Mouse (Mus musculus) fat pad, adult 2 months (tissue): ENCODE measurements around the gene Snd1.

Experiments used
- DNase-seq: peaks from one replicate; pipeline ENCODE4 v3.0.0-alpha.2; 2011; ENCODE audit warnings: low read depth, low spot score; ENCODE audit errors: extremely low read depth

The Snd1 gene

DNA sequence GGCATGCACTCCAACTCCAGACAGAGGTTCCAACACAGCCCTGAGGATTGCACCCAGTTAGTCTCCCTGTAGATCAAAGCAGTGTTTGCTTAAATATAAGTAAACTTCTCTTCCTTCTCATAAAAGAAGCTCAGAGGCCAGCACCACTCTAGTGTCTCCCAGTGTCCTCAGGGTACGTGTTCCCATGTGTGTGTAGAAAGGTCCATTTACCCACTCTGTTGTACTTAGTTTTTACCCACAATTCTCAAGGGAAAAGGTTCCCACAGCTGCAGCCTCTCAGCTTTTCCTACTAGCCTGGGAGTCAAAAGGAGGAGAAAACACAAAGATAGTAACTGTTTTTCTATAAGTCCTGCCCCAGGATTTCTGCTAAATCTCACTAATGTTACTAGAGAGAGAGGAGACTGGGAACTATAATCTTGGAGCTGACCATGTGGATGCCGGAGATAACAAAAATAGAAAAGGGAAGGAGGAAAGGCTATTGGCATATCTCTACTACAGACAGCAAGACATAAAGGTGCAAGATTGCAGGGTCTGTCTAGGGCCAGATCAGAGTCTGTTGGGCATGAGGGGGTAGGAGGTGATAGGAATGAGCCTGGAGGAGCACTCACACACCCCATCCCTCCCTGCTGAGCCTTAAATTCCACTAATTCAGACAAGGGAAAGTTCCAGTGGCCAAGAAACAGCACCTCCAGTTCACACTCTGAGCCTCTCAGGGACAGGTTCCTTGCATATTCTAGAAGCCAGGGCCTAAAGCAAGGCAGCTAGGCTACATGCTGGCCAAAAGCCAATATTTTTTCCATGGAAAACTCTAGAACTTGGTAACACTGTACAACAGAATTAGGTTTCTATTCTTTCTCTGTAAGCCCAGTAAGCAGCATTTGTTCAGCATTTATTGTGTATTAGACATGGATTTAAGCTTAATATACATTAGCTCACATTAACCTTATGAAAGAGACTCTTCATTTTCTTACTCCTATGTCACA, 382.6 kb downstream of the Snd1 start:
- DNase-seq = no peak

DNA sequence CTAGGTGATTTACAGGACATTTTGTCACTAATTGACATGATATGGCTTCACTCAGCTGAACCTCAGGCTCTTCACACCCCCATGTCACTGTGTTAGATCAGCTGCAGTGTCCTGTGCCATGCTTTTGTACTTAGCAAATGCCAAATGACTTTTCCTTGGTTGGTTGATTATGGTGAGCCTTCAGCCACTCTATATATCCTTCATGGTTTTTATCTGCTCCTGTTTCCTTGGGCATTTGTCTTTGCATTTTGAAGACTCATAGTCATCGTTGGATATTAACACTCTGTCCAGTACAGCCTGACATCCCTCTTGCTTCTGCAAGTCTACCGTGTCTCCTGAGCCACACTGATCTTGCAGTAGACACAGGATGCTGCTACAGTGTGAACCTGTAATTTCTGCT, 384.2 kb downstream of the Snd1 start:
- DNase-seq = no peak

DNA sequence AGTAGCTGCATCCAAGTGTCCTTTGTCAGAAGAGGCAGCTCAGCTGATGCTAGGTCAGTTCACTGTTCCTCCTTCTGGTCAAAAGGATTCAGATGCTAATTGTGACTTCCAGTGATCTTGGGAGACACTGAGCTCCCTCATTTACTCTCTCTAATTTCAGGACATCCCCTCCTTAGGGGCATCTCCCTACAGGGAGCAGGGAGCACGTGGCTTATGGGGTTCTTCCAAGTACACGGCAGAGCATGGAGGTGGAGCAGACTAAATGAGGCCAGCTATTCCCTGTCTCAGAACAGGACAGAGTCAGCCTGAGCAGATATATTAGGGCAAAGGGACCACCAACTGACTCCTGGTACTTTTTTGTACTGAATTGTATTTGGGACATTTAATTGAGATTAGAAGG, 385.5 kb downstream of the Snd1 start:
- DNase-seq = no peak

GRCm38 (mm10) chr6:28860922-28861321, 386.0 kb downstream of the Snd1 start:
- no peak for DNase-seq

DNA sequence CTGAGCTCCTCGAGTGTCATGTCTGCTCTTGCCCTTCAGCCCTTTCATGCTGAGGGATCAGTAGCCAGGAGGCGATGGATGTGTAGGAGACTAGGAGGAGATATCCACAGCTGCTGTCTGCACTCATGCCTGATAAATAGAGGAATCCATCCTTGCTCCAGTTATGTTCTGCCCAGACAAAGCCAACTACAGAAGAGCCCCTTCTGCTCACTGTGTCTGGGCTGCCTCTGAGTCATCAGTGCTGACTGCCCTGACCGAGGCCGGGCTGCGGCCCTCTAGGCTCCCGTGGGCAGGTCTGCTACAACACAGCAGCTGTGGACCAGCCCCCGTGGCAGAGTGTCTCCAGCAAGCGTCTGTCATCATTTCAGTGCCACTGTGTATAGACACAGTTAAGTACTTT, 387.4 kb downstream of the Snd1 start:
- DNase-seq = no peak

- DNase-seq = no peak
Measured at GRCm38 (mm10) chr6:28864684-28865083, 389.7 kb downstream of the Snd1 start.

GRCm38 (mm10) chr6:28865112-28865511, 390.2 kb downstream of the Snd1 start:
- DNase-seq = no peak

- no peak for DNase-seq
Measured at GRCm38 (mm10) chr6:28866206-28866605, 391.3 kb downstream of the Snd1 start.

DNA sequence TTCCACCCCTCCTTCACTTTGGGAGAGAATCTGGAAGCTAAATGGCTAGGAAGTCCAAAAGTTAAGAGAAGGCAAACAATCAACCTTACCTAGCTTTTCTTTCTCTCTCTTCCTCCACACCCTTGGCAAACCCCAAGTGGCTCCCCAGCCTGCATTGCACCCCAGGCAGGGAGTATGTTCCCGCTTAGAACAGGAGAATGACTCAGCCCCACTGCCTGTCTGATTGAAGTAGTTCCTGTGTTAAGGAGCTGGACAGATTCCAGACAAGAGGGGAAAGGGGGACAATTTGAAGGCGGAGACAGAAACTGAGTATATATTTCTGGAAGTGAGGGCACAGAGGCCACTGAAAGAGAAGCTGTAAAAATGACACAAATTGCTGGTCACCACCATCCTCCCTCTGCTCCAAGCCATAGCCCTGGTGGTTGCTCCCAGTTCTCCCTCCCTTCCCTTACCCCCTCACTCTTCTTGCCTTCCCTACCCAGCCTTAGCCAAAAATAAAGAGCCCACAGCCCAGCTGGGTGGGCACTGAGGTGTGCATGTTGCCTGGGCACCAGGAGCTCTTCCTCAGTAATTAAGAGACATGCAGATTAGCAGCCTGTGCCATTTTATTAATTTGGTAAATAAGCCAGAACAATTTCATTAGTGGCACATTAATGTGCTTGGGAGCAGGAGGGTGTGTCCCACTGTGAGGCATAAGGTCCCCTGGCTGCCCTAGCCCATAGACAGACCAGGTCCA, 392.7 kb downstream of the Snd1 start:
- DNase-seq = no peak

- DNase-seq = no peak
Measured at GRCm38 (mm10) chr6:28871725-28872420, 396.9 kb downstream of the Snd1 start.

GRCm38 (mm10) chr6:28872421-28872795, 397.5 kb downstream of the Snd1 start:
- DNase-seq = no peak

DNA sequence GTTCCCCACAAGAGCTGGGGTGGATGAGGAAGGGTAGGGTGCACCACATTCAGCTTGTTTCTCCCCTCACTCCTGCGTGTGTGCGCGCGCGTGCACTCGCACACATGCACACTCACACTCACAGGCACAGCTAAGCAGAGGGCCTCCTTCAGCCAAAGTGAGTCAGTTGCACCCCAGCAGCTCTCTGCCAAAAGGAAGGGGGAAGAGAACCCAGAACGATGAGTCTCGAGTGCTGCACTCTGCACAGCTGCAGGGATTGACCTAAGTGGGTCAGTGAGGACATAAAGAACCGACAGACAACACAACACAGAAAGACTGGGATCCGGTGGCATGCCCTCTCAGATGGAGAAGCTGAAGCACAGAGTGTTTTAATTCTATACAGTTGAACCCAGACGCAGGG, 399.1 kb downstream of the Snd1 start:
- DNase-seq = no peak

GRCm38 (mm10) chr6:28874759-28875158, 399.8 kb downstream of the Snd1 start:
- DNase-seq = no peak

- no peak for DNase-seq
Measured at GRCm38 (mm10) chr6:28875333-28875732, 400.4 kb downstream of the Snd1 start.

- no peak for DNase-seq
Measured at GRCm38 (mm10) chr6:28876492-28876891, 401.6 kb downstream of the Snd1 start.

- DNase-seq = no peak
Measured at GRCm38 (mm10) chr6:28877945-28878666, 403.2 kb downstream of the Snd1 start.

DNA sequence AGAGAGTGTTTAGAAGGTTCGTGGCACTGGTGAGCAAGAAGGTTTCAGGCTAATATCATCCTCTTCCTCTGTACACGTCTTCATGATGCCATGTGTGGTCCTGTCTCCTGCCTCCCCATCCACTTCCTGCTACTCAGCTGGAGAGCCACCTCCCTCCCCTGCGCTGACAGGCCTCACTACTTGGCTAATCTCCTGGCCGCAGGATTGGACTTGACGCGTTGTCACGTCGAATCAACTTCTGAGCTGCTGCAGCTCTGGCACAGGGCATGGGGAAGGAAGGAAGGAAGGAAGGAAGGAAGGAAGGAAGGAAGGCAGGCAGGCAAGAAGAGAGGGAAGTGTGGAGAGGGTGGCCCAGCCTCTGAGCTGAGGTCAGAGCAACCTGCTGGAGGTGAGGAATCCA, 404.4 kb downstream of the Snd1 start:
- no peak for DNase-seq

GRCm38 (mm10) chr6:28880909-28881308, 406.0 kb downstream of the Snd1 start:
- DNase-seq = no peak

- DNase-seq = no peak
Measured at GRCm38 (mm10) chr6:28883518-28883917, 408.6 kb downstream of the Snd1 start.

DNA sequence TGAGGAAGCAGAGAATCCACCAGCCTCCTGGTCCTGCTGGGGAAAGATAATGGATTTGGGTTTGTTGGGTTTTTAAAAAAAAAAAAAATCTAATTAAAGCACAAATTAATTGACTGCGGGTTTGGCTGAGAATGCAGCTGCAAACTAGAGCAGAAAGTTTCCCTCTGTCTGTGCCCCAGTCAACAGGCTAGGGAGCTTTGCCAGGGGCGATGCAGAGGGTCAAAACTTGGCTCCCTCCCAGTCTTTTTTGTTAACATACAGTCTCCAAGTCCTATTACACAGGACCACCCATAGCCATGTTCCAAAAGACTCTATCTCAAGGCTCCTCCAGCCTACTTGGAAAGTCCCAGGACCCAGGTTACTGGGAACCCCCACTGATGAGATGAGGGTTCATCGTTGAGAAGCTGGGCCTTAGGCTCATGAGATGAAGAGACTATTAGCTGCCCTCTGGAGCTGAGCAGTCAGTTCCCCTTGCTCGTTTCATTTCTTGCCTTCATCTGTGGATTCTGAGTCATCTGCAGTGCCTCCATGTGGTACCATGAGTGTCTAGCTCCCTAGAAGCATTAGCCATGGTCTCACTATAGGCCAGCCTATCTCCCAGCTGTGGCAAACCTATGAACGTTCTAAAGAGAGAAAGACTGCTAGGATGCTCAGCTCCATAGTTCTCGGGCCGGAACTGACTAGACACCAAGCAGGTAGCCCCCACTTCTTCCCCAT, 411.9 kb downstream of the Snd1 start:
- DNase-seq = no peak
